Mouse (Mus musculus) inflammation-experienced regulatory T-cells, adult 16 weeks (primary cell): ENCODE data around the gene 4930432M17Rik. TPM values are rescaled to one million over a fixed set of nuclear protein-coding genes. Genes with fewer than 3 reads are reported as not detected.

Experiments used
- polyA plus RNA-seq: library from polyadenylated mRNA; unstranded; fragments of 100-300 nt; shearing (Covaris generic); gene quantifications from one replicate; pipeline ENCODE4 v1.2.1, GENCODE M21; 2017

Gene 4930432M17Rik
- not detected for polyA plus RNA-seq

GRCm38 (mm10) chr3:121670462-121670861 lies at the start of gene 4930432M17Rik:
TSS of gene 4930432M17Rik (plus strand) at chr3:121670762.

GRCm38 (mm10) chr3:121722971-121723844 lies 52.6 kb downstream of the 4930432M17Rik start, which contains the start of gene F3:
TSS of gene F3 (plus strand) at chr3:121723537.

Other genes starting within 250 kb of the 4930432M17Rik start
- gene Cnn3, start 244.3 kb upstream of the 4930432M17Rik start, polyA plus RNA-seq: 9.2 TPM
- not detected for gene Slc44a3, start 138.4 kb upstream of the 4930432M17Rik start, polyA plus RNA-seq
- not detected for gene F3, start 52.8 kb downstream of the 4930432M17Rik start, polyA plus RNA-seq
- gene Abcd3, start 144.5 kb downstream of the 4930432M17Rik start, polyA plus RNA-seq: 20.8 TPM